Mouse (Mus musculus): ENCODE results near the gene Pdzk1ip1. TPM values are rescaled to one million over a fixed set of nuclear protein-coding genes. Genes with fewer than 3 reads are reported as not detected.
A peak's percentile ranks its signal among the peaks of the same experiment; 100 is the strongest.

Gene Pdzk1ip1
- polyA plus RNA-seq, 1 experiment from 2014 or later: 3.0 TPM

GRCm38 (mm10) chr4:115057674-115058316 is 30.7 kb upstream of the Pdzk1ip1 start:
- H3K4me2 ChIP-seq: peak overlapping the region; percentile 17; the same call in 1 of the 2 replicates
- H3K36me3 ChIP-seq: no peaks in the 10 kb centered on the region
- WGBS: under 1% methylated on average over 33 of the region's 33 CpGs
- ATAC-seq (ENCODE audit: low FRiP score): peak; percentile 12; the same call in 1 of the 2 replicates
- H3K9ac ChIP-seq (replicated peaks): 0 out of 2 replicates have a peak overlapping the region, but pooled peaks have one; percentile 17
- no peaks in the 10 kb centered on the region for H3K9me3 ChIP-seq (replicated peaks)
- H3K4me3 ChIP-seq (replicated peaks): peak overlapping the region; percentile 29
- peaks cover 86% of the 10 kb centered on the region for H3K27me3 ChIP-seq (replicated peaks)
- peak overlapping the region; percentile 65; the same call in 1 of the 2 replicates for H3K27ac ChIP-seq (replicated peaks)
- H3K4me1 ChIP-seq: peaks cover 14% of the 10 kb centered on the region

GRCm38 (mm10) chr4:115058317-115058761 is 30.2 kb upstream of the Pdzk1ip1 start:
- Histone ChIP-seq H3K27ac (replicated peaks) (no peak overlapping the region), H3K9me3 (replicated peaks) (no peaks in the 10 kb centered on the region), H3K9ac (replicated peaks) (no peak overlapping the region), H3K27me3 (replicated peaks) (peaks cover 87% of the 10 kb centered on the region), H3K4me3 (replicated peaks) (peak overlapping the region; percentile 29), H3K36me3 (no peaks in the 10 kb centered on the region), H3K4me1 (peaks cover 19% of the 10 kb centered on the region), H3K4me2 (no peak overlapping the region)
- ATAC-seq (ENCODE audit: low FRiP score): no peak
- WGBS: under 1% methylated on average over 20 of the region's 20 CpGs

- no peak for ATAC-seq (ENCODE audit: low FRiP score)
- H3K4me2 ChIP-seq: peak overlapping the region; percentile 7; the same call in 1 of the 2 replicates
- H3K4me1 ChIP-seq: peaks cover 26% of the 10 kb centered on the region
- no peaks in the 10 kb centered on the region for H3K9me3 ChIP-seq (replicated peaks)
- no peaks in the 10 kb centered on the region for H3K36me3 ChIP-seq
- no peak overlapping the region for H3K9ac ChIP-seq (replicated peaks)
- H3K4me3 ChIP-seq (replicated peaks): peak overlapping the region; percentile 7; the same call in 1 of the 2 replicates
- H3K27ac ChIP-seq (replicated peaks): no peak overlapping the region
- 1% methylated on average over 23 of the region's 23 CpGs for WGBS
- H3K27me3 ChIP-seq (replicated peaks): peaks cover 90% of the 10 kb centered on the region
Measured at GRCm38 (mm10) chr4:115058871-115059590, 29.5 kb upstream of the Pdzk1ip1 start.

GRCm38 (mm10) chr4:115059871-115060270 is 28.6 kb upstream of the Pdzk1ip1 start:
- H3K9me3 ChIP-seq (replicated peaks): no peaks in the 10 kb centered on the region
- peaks cover 90% of the 10 kb centered on the region for H3K27me3 ChIP-seq (replicated peaks)
- H3K36me3 ChIP-seq: no peaks in the 10 kb centered on the region
- peak overlapping the region; percentile 17; the same call in 1 of the 2 replicates for H3K4me2 ChIP-seq
- H3K27ac ChIP-seq (replicated peaks): no peak overlapping the region
- no peak for ATAC-seq (ENCODE audit: low FRiP score)
- H3K4me3 ChIP-seq (replicated peaks): 0 out of 2 replicates have a peak overlapping the region, but pooled peaks have one; percentile 11
- H3K9ac ChIP-seq (replicated peaks): no peak overlapping the region
- WGBS: 4% methylated on average over 12 of the region's 12 CpGs
- H3K4me1 ChIP-seq: peaks cover 26% of the 10 kb centered on the region

GRCm38 (mm10) chr4:115060753-115061152 is 27.8 kb upstream of the Pdzk1ip1 start:
- Histone ChIP-seq H3K36me3 (no peaks in the 10 kb centered on the region), H3K4me3 (replicated peaks) (no peak overlapping the region), H3K9ac (replicated peaks) (no peak overlapping the region), H3K9me3 (replicated peaks) (no peaks in the 10 kb centered on the region), H3K27ac (replicated peaks) (no peak overlapping the region), H3K4me2 (no peak overlapping the region), H3K27me3 (replicated peaks) (peaks cover 90% of the 10 kb centered on the region), H3K4me1 (peaks cover 26% of the 10 kb centered on the region)
- no peak for ATAC-seq (ENCODE audit: low FRiP score)
- 11% methylated on average over 3 of the region's 3 CpGs for WGBS

- no peaks in the 10 kb centered on the region for H3K9me3 ChIP-seq (replicated peaks)
- no peaks in the 10 kb centered on the region for H3K36me3 ChIP-seq
- peaks cover 17% of the 10 kb centered on the region for H3K4me1 ChIP-seq
- H3K27me3 ChIP-seq (replicated peaks): peaks cover 91% of the 10 kb centered on the region
- WGBS: under 1% methylated on average over 9 of the region's 9 CpGs
- no peak overlapping the region for H3K27ac ChIP-seq (replicated peaks)
- no peak for ATAC-seq (ENCODE audit: low FRiP score)
- H3K9ac ChIP-seq (replicated peaks): no peak overlapping the region
- peak overlapping the region; percentile 98 for H3K4me2 ChIP-seq
- peak overlapping the region; percentile 46 for H3K4me3 ChIP-seq (replicated peaks)
Measured at GRCm38 (mm10) chr4:115062540-115062874, 26.0 kb upstream of the Pdzk1ip1 start.

- H3K9ac ChIP-seq (replicated peaks): peak overlapping the region; percentile 44
- peak; percentile 81 for ATAC-seq (ENCODE audit: low FRiP score)
Measured at GRCm38 (mm10) chr4:115062875-115063517, 25.5 kb upstream of the Pdzk1ip1 start.

GRCm38 (mm10) chr4:115063518-115064239 is 24.8 kb upstream of the Pdzk1ip1 start:
- Histone ChIP-seq H3K9ac (replicated peaks) (peak overlapping the region; percentile 44), H3K4me2 (peak overlapping the region; percentile 98), H3K36me3 (no peaks in the 10 kb centered on the region), H3K9me3 (replicated peaks) (no peaks in the 10 kb centered on the region), H3K27me3 (replicated peaks) (peaks cover 93% of the 10 kb centered on the region), H3K4me1 (peaks cover 17% of the 10 kb centered on the region), H3K27ac (replicated peaks) (no peak overlapping the region), H3K4me3 (replicated peaks) (peak overlapping the region; percentile 46)
- peak; percentile 46 for ATAC-seq (ENCODE audit: low FRiP score)
- WGBS: 2% methylated on average over 31 of the region's 31 CpGs

More at GRCm38 (mm10) chr4:115062875-115063517, 25.5 kb upstream of the Pdzk1ip1 start:
- peaks cover 89% of the 10 kb centered on the region for H3K27me3 ChIP-seq (replicated peaks)
- H3K9me3 ChIP-seq (replicated peaks): no peaks in the 10 kb centered on the region
- peak overlapping the region; percentile 46 for H3K4me3 ChIP-seq (replicated peaks)
- no peak overlapping the region for H3K27ac ChIP-seq (replicated peaks)
- H3K4me2 ChIP-seq: peak overlapping the region; percentile 98
- H3K36me3 ChIP-seq: no peaks in the 10 kb centered on the region
- 0% methylated on average over 58 of the region's 58 CpGs for WGBS
- peaks cover 17% of the 10 kb centered on the region for H3K4me1 ChIP-seq

- no peak overlapping the region for H3K4me2 ChIP-seq
- H3K9me3 ChIP-seq (replicated peaks): no peaks in the 10 kb centered on the region
- H3K4me3 ChIP-seq (replicated peaks): no peak overlapping the region
- H3K4me1 ChIP-seq: no peaks in the 10 kb centered on the region
- H3K27ac ChIP-seq (replicated peaks): no peak overlapping the region
- H3K36me3 ChIP-seq: no peaks in the 10 kb centered on the region
- ATAC-seq (ENCODE audit: low FRiP score): no peak
- no peak overlapping the region for H3K9ac ChIP-seq (replicated peaks)
- H3K27me3 ChIP-seq (replicated peaks): peaks cover 32% of the 10 kb centered on the region
- 53% methylated on average over 1 of the region's 1 CpGs for WGBS
Measured at GRCm38 (mm10) chr4:115071668-115072067, 16.8 kb upstream of the Pdzk1ip1 start.

GRCm38 (mm10) chr4:115074789-115075188 is 13.7 kb upstream of the Pdzk1ip1 start:
- Histone ChIP-seq H3K36me3 (no peaks in the 10 kb centered on the region), H3K4me3 (replicated peaks) (no peak overlapping the region), H3K4me1 (peaks cover 10% of the 10 kb centered on the region), H3K27me3 (replicated peaks) (peaks cover 8% of the 10 kb centered on the region; the same call in 1 of the 2 replicates), H3K9me3 (replicated peaks) (no peaks in the 10 kb centered on the region), H3K9ac (replicated peaks) (no peak overlapping the region), H3K4me2 (no peak overlapping the region), H3K27ac (replicated peaks) (no peak overlapping the region)
- no peak for ATAC-seq (ENCODE audit: low FRiP score)
- WGBS: 88% methylated on average over 1 of the region's 1 CpGs

All from neural tube, embryonic 15.5 days (tissue).